Mouse (Mus musculus) liver, adult (tissue): ENCODE results near the gene Lrrfip1.

Experiments
- GATA4 ChIP-seq: IDR thresholded peaks from 2 replicates; pipeline ENCODE4 v1.6.1; 2014; ENCODE audit warnings: mild to moderate bottlenecking, low read length; ENCODE audit not compliant: insufficient replicate concordance

Gene Lrrfip1

GRCm38 (mm10) chr1:90998268-90998890 is at the start of gene Lrrfip1:
Gene Lrrfip1, plus strand, starts transcription at chr1:90998737.
- no peak for TF ChIP-seq GATA4

- TF ChIP-seq GATA4 = no peak
These were observed 49.2 kb upstream of the Lrrfip1 start for GRCm38 (mm10) chr1:90949309-90949708.

- no peak for TF ChIP-seq GATA4
These were observed 46.9 kb upstream of the Lrrfip1 start for GRCm38 (mm10) chr1:90951670-90952069.

GRCm38 (mm10) chr1:90952808-90953207 is 45.7 kb upstream of the Lrrfip1 start, which contains the start of gene Prlh:
Gene Prlh, plus strand, starts transcription at chr1:90953108.
- no peak for TF ChIP-seq GATA4

GRCm38 (mm10) chr1:90953688-90954087 is 44.8 kb upstream of the Lrrfip1 start:
- TF ChIP-seq GATA4 = no peak

- no peak for TF ChIP-seq GATA4
These were observed 42.1 kb upstream of the Lrrfip1 start for GRCm38 (mm10) chr1:90956245-90957096.

GRCm38 (mm10) chr1:90962526-90962925 is 36.0 kb upstream of the Lrrfip1 start:
- no peak for TF ChIP-seq GATA4

- TF ChIP-seq GATA4 = no peak
These were observed 35.5 kb upstream of the Lrrfip1 start for GRCm38 (mm10) chr1:90962994-90963393.

GRCm38 (mm10) chr1:90967583-90967982 is 31.0 kb upstream of the Lrrfip1 start:
- no peak for TF ChIP-seq GATA4

- TF ChIP-seq GATA4 = no peak
These were observed 29.9 kb upstream of the Lrrfip1 start for GRCm38 (mm10) chr1:90968649-90969048.

- TF ChIP-seq GATA4 = no peak
These were observed 29.2 kb upstream of the Lrrfip1 start, which contains the start of gene Rab17 for GRCm38 (mm10) chr1:90969347-90969784. Gene Rab17, minus strand, starts transcription at chr1:90969661.

GRCm38 (mm10) chr1:90969881-90970390 is 28.6 kb upstream of the Lrrfip1 start:
- no peak for TF ChIP-seq GATA4

- TF ChIP-seq GATA4 = no peak
These were observed 25.5 kb upstream of the Lrrfip1 start for GRCm38 (mm10) chr1:90972911-90973573.

- TF ChIP-seq GATA4 = no peak
These were observed 25.0 kb upstream of the Lrrfip1 start for GRCm38 (mm10) chr1:90973574-90973911.

- TF ChIP-seq GATA4 = no peak
These were observed 23.5 kb upstream of the Lrrfip1 start for GRCm38 (mm10) chr1:90974906-90975649.
